Mouse (Mus musculus): ENCODE results near the gene Wdr92. TPM values are rescaled to one million over a fixed set of nuclear protein-coding genes. Genes with fewer than 3 reads are reported as not detected.

Gene Wdr92
- polyA plus RNA-seq, 1 experiment from 2014 or later: 11.7 TPM

DNA sequence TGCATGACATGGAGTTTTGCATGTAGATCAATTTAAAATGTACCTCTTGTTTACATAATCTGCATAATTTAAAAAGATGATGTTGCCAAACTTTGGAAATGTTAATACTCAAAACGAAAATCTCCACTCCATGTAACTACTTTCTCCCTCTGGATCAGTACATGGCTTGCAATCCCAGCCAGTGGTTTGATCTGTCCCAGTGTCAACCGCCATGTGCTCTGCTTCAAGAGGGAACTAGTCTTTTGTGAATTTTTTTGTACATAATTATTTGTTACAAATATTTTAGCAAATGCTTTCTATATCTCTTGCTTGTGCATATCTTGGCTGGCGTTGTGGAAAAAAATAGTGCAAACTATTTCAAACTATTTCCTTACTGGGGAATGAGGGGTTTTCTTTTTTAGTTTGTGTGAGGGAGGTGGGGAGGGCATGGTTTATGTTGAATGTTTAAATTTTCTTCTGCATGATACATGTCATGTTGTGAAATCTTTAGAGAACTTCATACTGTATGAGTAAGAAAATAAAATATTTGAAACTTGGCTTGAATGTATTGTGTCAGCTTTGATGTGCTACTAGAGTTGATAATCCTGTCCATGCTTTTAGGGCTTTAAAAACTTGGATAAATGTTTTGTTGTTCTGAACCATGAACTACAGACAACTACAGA, 18.1 kb downstream of the Wdr92 start:
- no peak for ATAC-seq
- H3K4me2 ChIP-seq (replicated peaks; ENCODE audit: low read depth): no peak overlapping the region
- H3K27me3 ChIP-seq (replicated peaks; ENCODE audit: control insufficient read depth, insufficient read depth, low read length): no peaks in the 10 kb centered on the region
- H3K27ac ChIP-seq (ENCODE audit: low read depth, low read length): no peak overlapping the region
- WGBS: 82% methylated on average over 3 of the region's 3 CpGs
- TF ChIP-seq CTCF (IDR thresholded peaks at IDR 0.05; ENCODE audit: low read depth): no peak
- H3K9ac ChIP-seq (ENCODE audit: low read depth, low read length): no peak overlapping the region
- H3K9me3 ChIP-seq (ENCODE audit: control insufficient read depth): no peaks in the 10 kb centered on the region
- H3K36me3 ChIP-seq (ENCODE audit: control insufficient read depth, insufficient read depth): peaks cover 48% of the 10 kb centered on the region
- H3K4me1 ChIP-seq (replicated peaks; ENCODE audit: control insufficient read depth, insufficient read depth, low read length): no peaks in the 10 kb centered on the region
- no peak overlapping the region for H3K4me3 ChIP-seq (ENCODE audit: low read depth, low read length)

DNA sequence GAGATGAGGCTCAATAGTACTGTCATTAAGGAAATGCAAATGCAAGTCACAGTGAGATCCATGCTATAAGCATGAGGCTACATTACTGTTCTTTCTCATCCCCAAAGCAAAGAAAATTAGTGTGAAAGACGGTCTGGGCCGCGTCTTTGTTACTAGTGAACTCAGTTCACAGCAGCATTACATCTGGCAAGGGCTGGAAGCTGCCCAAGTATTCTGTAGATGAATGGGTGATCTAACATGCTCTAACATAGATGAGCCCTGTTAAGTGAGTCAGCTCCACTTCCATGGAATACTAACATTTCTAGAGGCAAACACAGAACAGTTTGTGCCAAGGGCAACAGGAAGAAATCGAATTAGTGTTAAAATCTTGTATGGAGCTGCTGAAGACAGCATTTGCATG, 19.0 kb downstream of the Wdr92 start:
- Histone ChIP-seq H3K4me1 (replicated peaks; ENCODE audit: control insufficient read depth, insufficient read depth, low read length) (no peaks in the 10 kb centered on the region), H3K27ac (ENCODE audit: low read depth, low read length) (no peak overlapping the region), H3K27me3 (replicated peaks; ENCODE audit: control insufficient read depth, insufficient read depth, low read length) (no peaks in the 10 kb centered on the region), H3K36me3 (ENCODE audit: control insufficient read depth, insufficient read depth) (peaks cover 39% of the 10 kb centered on the region), H3K4me2 (replicated peaks; ENCODE audit: low read depth) (no peak overlapping the region), H3K9ac (ENCODE audit: low read depth, low read length) (no peak overlapping the region), H3K9me3 (ENCODE audit: control insufficient read depth) (no peaks in the 10 kb centered on the region), H3K4me3 (ENCODE audit: low read depth, low read length) (no peak overlapping the region)
- no peak for TF ChIP-seq CTCF (IDR thresholded peaks at IDR 0.05; ENCODE audit: low read depth)
- WGBS: 88% methylated on average over 4 of the region's 4 CpGs
- ATAC-seq: no peak

DNA sequence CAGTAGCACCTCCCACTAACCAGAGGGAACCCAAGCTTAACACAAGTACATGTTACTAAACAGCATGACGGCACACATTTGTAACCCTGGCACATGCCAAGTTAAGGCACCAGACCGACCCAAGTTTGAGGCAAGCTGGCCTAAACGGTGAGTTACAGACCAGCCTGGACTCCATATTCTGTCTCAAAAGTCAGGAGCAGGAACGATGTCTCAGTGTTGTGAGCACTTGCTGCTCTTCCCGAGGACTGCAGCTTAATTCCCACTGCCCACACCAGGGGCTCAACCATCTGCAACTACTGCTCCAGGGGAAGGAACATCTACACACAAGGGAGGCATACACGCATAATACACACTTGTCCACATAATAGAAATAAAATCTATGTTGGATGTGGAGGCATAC, 20.6 kb downstream of the Wdr92 start:
- TF ChIP-seq CTCF (IDR thresholded peaks at IDR 0.05; ENCODE audit: low read depth): no peak
- WGBS: 88% methylated on average over 6 of the region's 6 CpGs
- ATAC-seq: no peak
- Histone ChIP-seq H3K9me3 (ENCODE audit: control insufficient read depth) (no peaks in the 10 kb centered on the region), H3K27me3 (replicated peaks; ENCODE audit: control insufficient read depth, insufficient read depth, low read length) (no peaks in the 10 kb centered on the region), H3K4me3 (ENCODE audit: low read depth, low read length) (no peak overlapping the region), H3K9ac (ENCODE audit: low read depth, low read length) (no peak overlapping the region), H3K36me3 (ENCODE audit: control insufficient read depth, insufficient read depth) (peaks cover 27% of the 10 kb centered on the region), H3K27ac (ENCODE audit: low read depth, low read length) (no peak overlapping the region), H3K4me1 (replicated peaks; ENCODE audit: control insufficient read depth, insufficient read depth, low read length) (no peaks in the 10 kb centered on the region), H3K4me2 (replicated peaks; ENCODE audit: low read depth) (no peak overlapping the region)

DNA sequence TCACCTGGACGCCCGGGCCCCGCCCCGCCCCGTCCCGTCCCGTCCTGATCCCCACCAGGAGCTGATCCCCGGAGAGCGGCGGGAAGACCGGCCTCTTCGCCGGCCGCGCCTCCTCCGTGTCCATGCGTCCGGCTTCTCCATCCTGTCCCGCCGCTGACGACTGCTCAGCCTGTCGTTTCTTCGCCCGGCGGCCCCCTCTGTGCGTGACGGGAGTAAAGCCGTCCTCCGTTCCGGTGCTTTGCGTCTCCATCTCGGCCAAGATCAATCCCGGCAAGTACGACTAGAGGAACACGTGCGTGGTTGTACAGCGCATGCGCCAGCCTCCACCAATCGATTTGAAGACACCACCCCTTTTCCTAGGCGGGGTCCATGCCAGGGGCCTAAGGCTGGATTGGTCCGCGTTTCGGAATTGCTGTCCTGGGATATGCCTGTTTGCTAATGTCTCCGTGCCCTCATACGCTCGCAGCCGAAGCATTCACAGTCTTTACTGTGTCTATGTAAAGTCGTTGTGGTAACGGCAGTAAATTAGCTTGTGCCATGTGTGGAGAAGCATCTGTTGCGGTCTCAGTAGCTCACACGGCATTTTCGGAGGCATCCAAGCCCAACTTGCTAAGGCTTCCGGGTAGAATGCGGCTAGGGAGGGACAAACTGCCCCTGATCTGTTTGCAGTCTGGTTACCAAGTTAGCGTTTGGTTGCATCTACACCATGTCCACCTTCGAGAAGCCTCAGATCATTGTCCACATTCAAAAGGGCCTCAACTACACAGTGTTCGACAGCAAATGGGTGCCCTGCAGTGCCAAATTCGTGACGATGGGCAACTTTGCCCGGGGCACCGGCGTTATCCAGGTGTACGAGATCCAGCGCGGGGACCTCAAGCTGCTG, 29.6 kb downstream of the Wdr92 start, which contains the start of gene Pno1:
Pno1 (minus strand) TSS at position 311 of the 883 bp plus-strand sequence.
- peak within 1 kb of the TSS; percentile 72 for H3K27ac ChIP-seq (ENCODE audit: low read depth, low read length)
- peaks cover 3% of the 10 kb centered on the region; the same call in 1 of the 2 replicates for H3K36me3 ChIP-seq (ENCODE audit: control insufficient read depth, insufficient read depth)
- no peaks in the 10 kb centered on the region for H3K9me3 ChIP-seq (ENCODE audit: control insufficient read depth)
- WGBS: 1% methylated on average over 65 of the region's 65 CpGs
- H3K27me3 ChIP-seq (replicated peaks; ENCODE audit: control insufficient read depth, insufficient read depth, low read length): no peaks in the 10 kb centered on the region
- peak; percentile 100 for ATAC-seq
- H3K9ac ChIP-seq (ENCODE audit: low read depth, low read length): peak within 1 kb of the TSS; percentile 63
- no peak; the same call in 1 of the 2 replicates for TF ChIP-seq CTCF (IDR thresholded peaks at IDR 0.05; ENCODE audit: low read depth)
- peak within 1 kb of the TSS; percentile 71 for H3K4me2 ChIP-seq (replicated peaks; ENCODE audit: low read depth)
- H3K4me1 ChIP-seq (replicated peaks; ENCODE audit: control insufficient read depth, insufficient read depth, low read length): no peaks in the 10 kb centered on the region
- H3K4me3 ChIP-seq (ENCODE audit: low read depth, low read length): peak within 1 kb of the TSS; percentile 75

DNA sequence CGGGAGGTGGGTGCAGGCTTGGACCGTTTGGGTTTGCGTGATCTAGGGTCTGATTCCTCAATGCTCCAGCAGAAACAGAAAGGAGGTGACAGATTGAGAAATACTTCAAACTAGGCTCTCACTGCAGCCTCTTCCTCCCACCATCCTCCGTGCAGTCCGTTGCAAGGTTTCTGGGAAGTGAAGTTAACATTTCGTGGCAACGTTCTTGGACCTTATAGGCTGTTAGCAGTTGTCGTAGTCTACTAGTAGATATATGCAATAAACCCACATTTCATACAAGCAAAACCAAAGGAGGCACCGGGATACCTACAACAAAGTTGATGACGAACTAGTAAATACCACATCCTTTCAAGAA, 30.2 kb downstream of the Wdr92 start:
- Histone ChIP-seq H3K27ac (ENCODE audit: low read depth, low read length) (0 out of 2 replicates have a peak overlapping the region, but pooled peaks have one; percentile 72), H3K4me1 (replicated peaks; ENCODE audit: control insufficient read depth, insufficient read depth, low read length) (no peaks in the 10 kb centered on the region), H3K4me3 (ENCODE audit: low read depth, low read length) (peak overlapping the region; percentile 75), H3K9ac (ENCODE audit: low read depth, low read length) (peak overlapping the region; percentile 63), H3K9me3 (ENCODE audit: control insufficient read depth) (no peaks in the 10 kb centered on the region), H3K27me3 (replicated peaks; ENCODE audit: control insufficient read depth, insufficient read depth, low read length) (no peaks in the 10 kb centered on the region), H3K36me3 (ENCODE audit: control insufficient read depth, insufficient read depth) (peaks cover 2% of the 10 kb centered on the region; the same call in 1 of the 2 replicates), H3K4me2 (replicated peaks; ENCODE audit: low read depth) (peak overlapping the region; percentile 71)
- TF ChIP-seq CTCF (IDR thresholded peaks at IDR 0.05; ENCODE audit: low read depth): no peak
- no peak; the same call in 1 of the 2 replicates for ATAC-seq
- under 1% methylated on average over 10 of the region's 10 CpGs for WGBS

DNA sequence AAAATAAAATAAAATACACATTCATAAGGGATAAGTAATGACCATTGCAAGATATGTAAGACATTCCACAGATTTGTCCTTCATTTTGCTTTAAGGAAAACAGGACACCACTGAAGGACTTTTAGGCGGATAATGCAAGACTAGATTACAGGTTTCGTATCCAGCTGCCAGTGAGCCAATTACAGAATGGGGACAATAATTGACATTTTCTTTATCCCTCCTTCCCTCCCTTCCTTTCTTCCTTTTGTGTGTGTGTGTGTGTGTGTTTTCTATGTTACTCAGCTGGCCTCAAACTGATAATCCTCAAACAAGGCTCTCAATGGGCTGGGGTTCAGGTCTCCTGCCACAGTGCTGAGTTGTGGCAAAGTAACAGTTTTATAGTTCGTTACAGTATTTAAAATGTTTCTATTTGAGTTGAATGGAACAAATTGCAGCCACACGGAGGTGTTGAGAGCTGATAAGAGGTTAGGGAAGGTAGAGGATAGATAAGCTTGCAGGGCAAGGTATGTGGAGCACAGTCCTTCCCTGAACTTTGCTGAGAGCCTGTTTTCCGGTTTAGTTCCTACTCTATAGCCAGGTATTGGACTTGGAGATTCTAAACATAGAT, 31.1 kb downstream of the Wdr92 start:
- no peak overlapping the region for H3K9ac ChIP-seq (ENCODE audit: low read depth, low read length)
- H3K27me3 ChIP-seq (replicated peaks; ENCODE audit: control insufficient read depth, insufficient read depth, low read length): no peaks in the 10 kb centered on the region
- H3K36me3 ChIP-seq (ENCODE audit: control insufficient read depth, insufficient read depth): no peaks in the 10 kb centered on the region
- H3K4me1 ChIP-seq (replicated peaks; ENCODE audit: control insufficient read depth, insufficient read depth, low read length): no peaks in the 10 kb centered on the region
- no peak overlapping the region for H3K27ac ChIP-seq (ENCODE audit: low read depth, low read length)
- TF ChIP-seq CTCF (IDR thresholded peaks at IDR 0.05; ENCODE audit: low read depth): no peak
- ATAC-seq: no peak
- no peak overlapping the region for H3K4me3 ChIP-seq (ENCODE audit: low read depth, low read length)
- H3K4me2 ChIP-seq (replicated peaks; ENCODE audit: low read depth): peak overlapping the region; percentile 71
- H3K9me3 ChIP-seq (ENCODE audit: control insufficient read depth): no peaks in the 10 kb centered on the region
- 43% methylated on average over 5 of the region's 5 CpGs for WGBS

Data from intestine, postnatal 0 days (tissue).